Mouse (Mus musculus) right cerebral cortex, postnatal 4 days (tissue): ENCODE data around the gene Pbxip1.

Source experiments
- DNase-seq: peaks from one replicate; pipeline ENCODE4 v3.0.0-alpha.2; 2022

Pbxip1 gene

DNA sequence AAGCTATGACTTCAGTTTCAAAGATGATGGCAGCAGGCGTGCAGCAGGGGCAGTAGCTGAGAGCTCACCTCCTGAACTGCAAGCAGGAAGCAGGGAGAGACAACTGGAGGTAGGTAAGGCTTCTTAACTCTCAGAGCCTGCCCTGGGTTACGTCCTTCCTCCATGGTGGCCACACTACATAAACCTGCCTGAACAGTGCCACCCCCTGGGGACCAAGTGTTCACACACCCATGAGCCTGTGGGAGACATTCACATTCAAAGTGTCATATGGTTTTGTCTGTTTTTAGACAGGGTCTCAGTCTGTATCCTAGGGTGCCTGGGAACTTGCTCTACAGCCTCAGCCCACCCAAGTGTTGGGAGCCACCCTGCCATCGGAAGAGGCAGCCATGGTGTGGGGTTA, 54.3 kb downstream of the Pbxip1 start:
- no peak for DNase-seq

DNA sequence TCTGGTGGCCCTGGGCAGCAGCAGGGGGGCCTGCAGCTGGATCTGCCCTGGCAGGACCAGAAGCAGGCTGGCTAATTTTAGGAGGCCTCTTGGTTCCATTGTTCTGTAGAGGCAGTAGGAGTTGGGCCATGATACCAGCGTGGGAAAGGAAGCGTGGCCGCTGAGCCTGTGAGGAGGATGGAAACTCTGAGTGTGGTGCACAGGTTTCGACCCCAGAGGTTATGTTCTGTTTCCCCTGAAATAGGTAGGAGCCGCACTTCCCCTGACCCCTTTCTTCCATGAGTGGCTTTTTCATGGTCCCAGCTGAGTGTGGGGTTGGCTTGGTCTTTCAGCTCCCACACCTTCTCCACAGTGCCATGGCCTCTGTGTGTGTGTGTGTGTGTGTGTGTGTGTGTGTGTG, 55.1 kb downstream of the Pbxip1 start:
- DNase-seq, result no peak

DNA sequence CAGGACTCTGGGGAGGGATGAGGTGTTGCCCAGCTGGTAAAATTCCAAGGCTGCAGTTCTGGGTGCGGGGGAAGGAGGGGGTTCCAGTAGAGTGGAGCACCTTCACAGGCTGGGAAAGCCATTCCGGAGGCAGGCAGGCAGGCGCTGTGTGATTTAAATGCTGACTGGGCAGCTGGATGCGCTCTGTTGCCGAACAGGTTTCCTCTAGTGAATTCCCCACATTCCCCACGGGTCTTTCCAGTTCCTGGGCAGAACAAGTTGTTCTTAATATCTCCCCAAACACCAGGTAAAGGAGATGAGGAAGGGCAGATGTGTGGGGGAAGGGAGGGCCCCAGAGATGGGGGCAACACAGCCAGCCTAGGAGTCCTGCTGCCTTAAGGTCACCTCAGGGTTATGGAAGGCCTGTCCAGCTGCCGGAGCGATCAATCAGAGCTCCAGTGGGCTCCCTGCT, 56.2 kb downstream of the Pbxip1 start:
- no peak for DNase-seq

- DNase-seq, result no peak
Observed at GRCm38 (mm10) chr3:89494630-89495029, 58.1 kb downstream of the Pbxip1 start.

DNA sequence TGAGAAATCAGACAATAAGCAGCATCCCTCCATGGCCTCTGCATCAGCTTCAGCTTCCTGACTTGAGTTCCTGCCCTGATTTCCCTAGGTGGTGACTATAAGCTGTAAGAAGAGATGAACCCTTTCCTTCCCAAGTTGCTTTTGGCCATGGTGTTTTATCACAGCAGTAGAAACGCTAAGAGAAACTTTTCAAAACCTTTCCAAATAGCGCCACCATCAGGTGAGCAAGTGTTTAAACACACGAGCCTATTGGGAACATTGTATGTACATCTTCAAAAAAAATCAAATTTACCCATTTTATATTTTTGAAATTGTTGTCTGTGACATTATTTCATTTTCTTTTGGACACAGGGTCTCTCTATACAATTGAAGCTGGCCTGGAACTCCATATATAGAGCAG, 59.9 kb downstream of the Pbxip1 start:
- DNase-seq, result no peak

GRCm38 (mm10) chr3:89499696-89500095, 63.2 kb downstream of the Pbxip1 start:
- no peak for DNase-seq
